Mouse (Mus musculus) hindbrain, postnatal 0 days (tissue): Measurements from ENCODE around the gene Syne2. TPM values are rescaled to one million over a fixed set of nuclear protein-coding genes. Genes with fewer than 3 reads are reported as not detected.

Experiments
- ATAC-seq: fragments of 200-750 bp; cut with Nextera tagmentation; 2 replicates; pipeline ENCODE4 v1.8.0; 2017; ENCODE audit warnings: mild to moderate bottlenecking, moderate TSS enrichment, moderate library complexity
- DNase-seq: peaks from one replicate; pipeline ENCODE4 v3.0.0-alpha.2; 2015; ENCODE audit warnings: low spot score
- H3K27ac ChIP-seq: fragments of 300-500 bp; sonication (generic); 2 replicates; pipeline ENCODE4 v1.5.1; 2014; ENCODE audit warnings: mild to moderate bottlenecking
- H3K27me3 ChIP-seq: fragments of 300-500 bp; sonication (generic); 2 replicates; pipeline ENCODE4 v1.6.1; 2014; ENCODE audit warnings: low read length, mixed read lengths; ENCODE audit not compliant: insufficient read depth
- H3K36me3 ChIP-seq: fragments of 300-500 bp; sonication (generic); 2 replicates; pipeline ENCODE4 v1.6.1; 2014; ENCODE audit warnings: low read length, mixed read lengths; ENCODE audit not compliant: insufficient read depth
- H3K4me1 ChIP-seq: fragments of 300-500 bp; sonication (generic); 2 replicates; pipeline ENCODE4 v1.6.1; 2014; ENCODE audit warnings: antibody characterized with exemption, low read length, mixed read lengths; ENCODE audit not compliant: insufficient read depth
- H3K4me2 ChIP-seq: fragments of 300-500 bp; sonication (generic); 2 replicates; pipeline ENCODE4 v1.6.1; 2014; ENCODE audit warnings: low read depth, mild to moderate bottlenecking, low read length, moderate library complexity, mixed read lengths
- H3K4me3 ChIP-seq: fragments of 300-500 bp; sonication (generic); 2 replicates; pipeline ENCODE4 v1.5.1; 2014; ENCODE audit warnings: low read length
- H3K9ac ChIP-seq: fragments of 300-500 bp; sonication (generic); replicated peaks from 2 replicates; pipeline ENCODE4 v1.6.1; 2014; ENCODE audit warnings: mild to moderate bottlenecking, low read length, moderate library complexity, mixed read lengths
- H3K9me3 ChIP-seq: fragments of 300-500 bp; sonication (generic); 2 replicates; pipeline ENCODE4 v1.6.1; 2016; ENCODE audit warnings: low read length, mixed read lengths
- CTCF ChIP-seq: IDR thresholded peaks from 2 replicates; pipeline ENCODE4 v1.5.1; 2016; ENCODE audit warnings: antibody characterized with exemption, control low read depth, low read depth
- WGBS: fragments of 180-500 bp; shearing (Covaris S2); extraction: QIAGEN DNeasy Blood & Tissue Kit; methylation state at CpG from one replicate; pipeline ENCODE4 v1.1.7; 2014; 5-methylcytosine and 5-hydroxymethylcytosine counted together
- polyA plus RNA-seq: library from polyadenylated mRNA; unstranded; fragments of >200 nt; fragmentation: Nextera tagmentation; extraction: Ambion mirVana; gene quantifications from 2 replicates; pipeline ENCODE4 v1.2.1, GENCODE M21; 2015
- total RNA-seq: library from RNA; depleted of rRNA; stranded (reverse); fragments of >200 nt; gene quantifications from 2 replicates; pipeline ENCODE4 v1.2.3, GENCODE M21; 2014

Syne2 gene
- total and polyA plus RNA-seq, 2 experiments from 2014 or later: 26.1 to 39.3 TPM

- Histone ChIP-seq H3K36me3 (no peaks in the 10 kb centered on the region), H3K4me2 (no peak overlapping the region), H3K27ac (no peak overlapping the region), H3K4me1 (no peaks in the 10 kb centered on the region), H3K27me3 (no peaks in the 10 kb centered on the region), H3K9me3 (no peaks in the 10 kb centered on the region), H3K9ac (no peak overlapping the region), H3K4me3 (no peak overlapping the region)
- WGBS: 62% methylated on average over 10 of the region's 10 CpGs
- DNase-seq (no peak), ATAC-seq (no peak)
- TF ChIP-seq CTCF: no peak
Measured at GRCm38 (mm10) chr12:75826699-75827353, 8.9 kb downstream of the Syne2 start.

- 89% methylated on average over 15 of the region's 15 CpGs for WGBS
- H3K4me2 ChIP-seq: no peak overlapping the region
- DNase-seq: no peak
- no peak overlapping the region for H3K4me3 ChIP-seq
- no peak overlapping the region for H3K27ac ChIP-seq
- no peaks in the 10 kb centered on the region for H3K36me3 ChIP-seq
- H3K9ac ChIP-seq: no peak overlapping the region
- H3K27me3 ChIP-seq: no peaks in the 10 kb centered on the region
- no peaks in the 10 kb centered on the region for H3K4me1 ChIP-seq
- TF ChIP-seq CTCF: no peak
- ATAC-seq: no peak
- H3K9me3 ChIP-seq: no peaks in the 10 kb centered on the region
Measured at GRCm38 (mm10) chr12:75827751-75828150, 9.8 kb downstream of the Syne2 start.

- Histone ChIP-seq H3K4me1 (no peaks in the 10 kb centered on the region), H3K27ac (no peak overlapping the region), H3K4me2 (no peak overlapping the region), H3K4me3 (no peak overlapping the region), H3K9ac (no peak overlapping the region), H3K27me3 (no peaks in the 10 kb centered on the region), H3K9me3 (no peaks in the 10 kb centered on the region), H3K36me3 (no peaks in the 10 kb centered on the region)
- TF ChIP-seq CTCF: no peak
- no peak for DNase-seq
- WGBS: 66% methylated on average over 5 of the region's 5 CpGs
- ATAC-seq: no peak
Measured at GRCm38 (mm10) chr12:75829616-75830015, 11.7 kb downstream of the Syne2 start.

GRCm38 (mm10) chr12:75833149-75833959 lies 15.4 kb downstream of the Syne2 start:
- no peak overlapping the region for H3K27ac ChIP-seq
- H3K4me1 ChIP-seq: no peaks in the 10 kb centered on the region
- no peaks in the 10 kb centered on the region for H3K9me3 ChIP-seq
- H3K4me3 ChIP-seq: no peak overlapping the region
- no peaks in the 10 kb centered on the region for H3K27me3 ChIP-seq
- H3K36me3 ChIP-seq: no peaks in the 10 kb centered on the region
- H3K9ac ChIP-seq: no peak overlapping the region
- ATAC-seq (no peak), DNase-seq (no peak)
- TF ChIP-seq CTCF: no peak
- 62% methylated on average over 12 of the region's 12 CpGs for WGBS
- H3K4me2 ChIP-seq: no peak overlapping the region

GRCm38 (mm10) chr12:75833960-75834729 lies 16.2 kb downstream of the Syne2 start:
- ATAC-seq (no peak), DNase-seq (no peak)
- Histone ChIP-seq H3K27ac (no peak overlapping the region), H3K9ac (no peak overlapping the region), H3K4me3 (no peak overlapping the region), H3K36me3 (no peaks in the 10 kb centered on the region), H3K4me2 (no peak overlapping the region), H3K27me3 (no peaks in the 10 kb centered on the region), H3K9me3 (no peaks in the 10 kb centered on the region), H3K4me1 (no peaks in the 10 kb centered on the region)
- TF ChIP-seq CTCF: no peak
- 78% methylated on average over 14 of the region's 14 CpGs for WGBS

GRCm38 (mm10) chr12:75836524-75836962 lies 18.6 kb downstream of the Syne2 start:
- 51% methylated on average over 11 of the region's 11 CpGs for WGBS
- DNase-seq: no peak

More at GRCm38 (mm10) chr12:75836524-75836962, 18.6 kb downstream of the Syne2 start:
- no peaks in the 10 kb centered on the region for H3K9me3 ChIP-seq
- no peaks in the 10 kb centered on the region for H3K27me3 ChIP-seq
- no peak for ATAC-seq
- no peaks in the 10 kb centered on the region for H3K4me1 ChIP-seq
- no peaks in the 10 kb centered on the region for H3K36me3 ChIP-seq
- no peak overlapping the region for H3K9ac ChIP-seq
- H3K4me3 ChIP-seq: no peak overlapping the region
- H3K4me2 ChIP-seq: no peak overlapping the region
- H3K27ac ChIP-seq: no peak overlapping the region
- no peak for TF ChIP-seq CTCF
